Mouse (Mus musculus) forebrain, embryonic 14.5 days (tissue): Measurements from ENCODE around the gene Kifc1. TPM values are rescaled to one million over a fixed set of nuclear protein-coding genes. Genes with fewer than 3 reads are reported as not detected.
"Not testable (repeated sequence)": the region's sequence is repeated elsewhere in the genome, so short reads cannot be mapped to it uniquely, and the experiment has no call there.

Source experiments
- ATAC-seq: fragments of 200-750 bp; cut with Nextera tagmentation; 2 replicates; pipeline ENCODE4 v1.8.0; 2017; ENCODE audit warnings: mild to moderate bottlenecking, moderate library complexity
- DNase-seq: peaks from one replicate; pipeline ENCODE4 v3.0.0-alpha.2; 2015; ENCODE audit warnings: low spot score
- H3K27ac ChIP-seq: fragments of 300-500 bp; sonication (generic); 2 replicates; pipeline ENCODE4 v1.5.1; 2014; ENCODE audit warnings: low read depth, mild to moderate bottlenecking, control low read depth, low read length, moderate library complexity
- H3K27me3 ChIP-seq: fragments of 300-500 bp; sonication (generic); replicated peaks from 2 replicates; pipeline ENCODE4 v1.6.1; 2014; ENCODE audit warnings: low read length, control low read depth, mixed read lengths; ENCODE audit not compliant: control insufficient read depth, insufficient read depth
- H3K36me3 ChIP-seq: fragments of 300-500 bp; sonication (generic); 2 replicates; pipeline ENCODE4 v1.6.1; 2014; ENCODE audit warnings: low read length, control low read depth; ENCODE audit not compliant: control insufficient read depth, insufficient read depth
- H3K4me1 ChIP-seq: fragments of 300-500 bp; sonication (generic); 2 replicates; pipeline ENCODE4 v1.6.1; 2014; ENCODE audit warnings: antibody characterized with exemption, low read length, control low read depth; ENCODE audit not compliant: control insufficient read depth, insufficient read depth
- H3K4me2 ChIP-seq: fragments of 300-500 bp; sonication (generic); 2 replicates; pipeline ENCODE4 v1.6.1; 2014; ENCODE audit warnings: mild to moderate bottlenecking, control low read depth, low read length
- H3K4me3 ChIP-seq: fragments of 300-500 bp; sonication (generic); 2 replicates; pipeline ENCODE4 v1.5.1; 2014; ENCODE audit warnings: low read depth, low read length, control low read depth
- H3K9ac ChIP-seq: fragments of 300-500 bp; sonication (generic); 2 replicates; pipeline ENCODE4 v1.6.1; 2014; ENCODE audit warnings: mild to moderate bottlenecking, low read length, control low read depth, moderate library complexity
- H3K9me3 ChIP-seq: fragments of 300-500 bp; sonication (generic); replicated peaks from 2 replicates; pipeline ENCODE4 v1.6.1; 2016; ENCODE audit warnings: low read length, control low read depth, mixed read lengths; ENCODE audit not compliant: control insufficient read depth
- WGBS: fragments of 180-500 bp; shearing (Covaris S2); extraction: QIAGEN DNeasy Blood & Tissue Kit; methylation state at CpG from one replicate; pipeline ENCODE4 v1.1.7; 2014; 5-methylcytosine and 5-hydroxymethylcytosine counted together
- polyA plus RNA-seq: library from polyadenylated mRNA; unstranded; fragments of >200 nt; fragmentation: Nextera tagmentation; extraction: Ambion mirVana; gene quantifications from 2 replicates; pipeline ENCODE4 v1.2.1, GENCODE M21; 2014

The Kifc1 gene
- polyA plus RNA-seq, 1 experiment from 2014 or later, result 4.6 TPM

DNA sequence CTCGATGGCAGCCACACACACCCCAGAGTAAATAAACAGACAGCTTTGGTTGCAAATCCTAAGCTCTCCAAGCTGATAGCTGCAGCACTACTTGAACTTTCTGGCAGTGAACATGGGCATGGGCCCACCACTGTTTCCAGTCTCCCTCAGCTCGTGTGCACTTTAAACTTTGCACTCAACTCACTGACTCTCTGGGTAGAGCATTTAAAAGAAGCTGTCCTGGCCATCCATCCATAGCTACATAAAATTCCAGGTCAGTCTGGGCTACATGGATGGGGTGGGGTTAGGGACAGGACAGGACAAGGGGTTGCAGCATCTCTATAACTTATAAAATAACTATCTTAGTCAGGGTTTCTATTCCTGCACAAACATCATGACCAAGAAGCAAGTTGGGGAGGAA is 2.7 kb downstream of the Kifc1 start:
- H3K36me3 ChIP-seq, result peaks cover 14% of the 10 kb centered on the region
- H3K27ac ChIP-seq, H3K4me1 ChIP-seq, H3K4me2 ChIP-seq, H3K4me3 ChIP-seq, H3K9me3 ChIP-seq, H3K27me3 ChIP-seq, ATAC-seq, H3K9ac ChIP-seq, DNase-seq: not testable (repeated sequence)
- 82% methylated on average over 2 of the region's 2 CpGs for WGBS

DNA sequence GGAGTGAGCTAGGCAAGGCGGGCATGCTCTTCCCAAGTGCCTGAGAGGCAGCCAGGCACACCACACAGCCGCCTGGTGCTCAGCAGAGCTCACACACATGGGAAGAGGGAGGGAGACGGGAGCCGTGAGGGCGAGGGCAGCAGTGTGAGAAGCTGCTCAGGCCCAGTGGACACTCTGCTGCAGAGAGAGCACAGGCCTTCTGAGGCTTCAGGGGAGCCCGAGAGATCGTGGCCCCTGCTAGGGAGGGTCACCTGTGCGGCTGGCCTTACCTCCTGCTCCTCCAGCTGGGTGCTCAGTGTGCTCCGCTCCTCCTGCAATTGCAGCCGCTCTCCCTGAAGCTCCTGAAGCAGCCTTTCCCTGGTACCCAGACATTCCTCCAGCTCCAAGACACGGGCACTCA is 6.1 kb downstream of the Kifc1 start:
- not testable (repeated sequence) for H3K4me1 ChIP-seq, H3K27ac ChIP-seq, H3K9ac ChIP-seq, DNase-seq, ATAC-seq, H3K4me2 ChIP-seq, H3K4me3 ChIP-seq, H3K9me3 ChIP-seq, H3K27me3 ChIP-seq
- 94% methylated on average over 9 of the region's 11 CpGs for WGBS
- H3K36me3 ChIP-seq, result peaks cover 35% of the 10 kb centered on the region

DNA sequence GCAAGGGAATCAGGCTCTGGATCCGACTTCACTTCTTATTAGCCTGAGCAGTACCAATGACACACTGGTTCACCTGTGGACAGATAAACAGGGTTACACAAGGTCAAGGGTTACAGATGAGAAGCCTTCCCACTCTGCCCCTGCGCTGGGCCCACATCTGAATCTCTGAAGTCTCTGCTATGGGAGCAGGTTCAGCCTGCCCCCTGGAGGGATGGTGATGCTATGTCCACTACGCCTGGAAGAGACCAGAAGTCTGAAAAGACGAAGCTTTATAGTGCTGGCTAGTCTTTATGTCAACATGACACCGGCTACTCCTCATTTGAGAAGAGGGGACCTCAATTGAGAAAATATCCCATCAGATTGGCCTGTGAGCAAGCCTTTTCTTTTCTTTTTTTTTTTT is 14.7 kb downstream of the Kifc1 start:
- H3K9ac ChIP-seq, H3K4me1 ChIP-seq, H3K27ac ChIP-seq, H3K27me3 ChIP-seq, H3K9me3 ChIP-seq, ATAC-seq, DNase-seq, H3K4me3 ChIP-seq, H3K4me2 ChIP-seq: not testable (repeated sequence)
- WGBS, result 80% methylated on average over 5 of the region's 5 CpGs
- peaks cover 24% of the 10 kb centered on the region; the same call in 1 of the 2 replicates for H3K36me3 ChIP-seq

DNA sequence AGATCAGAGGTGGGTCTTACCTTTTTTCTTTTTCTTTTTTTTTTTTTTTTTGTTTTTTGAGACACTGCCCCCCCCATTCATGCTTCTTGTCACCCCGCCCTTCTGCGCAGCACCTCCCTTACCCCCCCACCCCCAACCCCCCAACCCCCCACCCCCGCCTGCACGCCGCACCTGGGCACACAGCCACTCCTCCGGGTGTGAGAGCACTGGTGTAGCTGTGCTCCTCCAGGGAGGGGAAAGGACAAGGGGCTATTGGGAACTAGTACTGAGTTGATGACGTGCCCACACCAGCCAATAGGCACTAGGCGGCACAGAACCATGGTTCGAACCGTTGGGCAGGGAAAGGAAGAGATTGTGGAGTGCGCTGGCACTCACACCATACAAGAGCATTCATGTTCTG is 16.1 kb downstream of the Kifc1 start:
- Histone ChIP-seq H3K27me3 (no peaks in the 10 kb centered on the region), H3K36me3 (peaks cover 18% of the 10 kb centered on the region; the same call in 1 of the 2 replicates), H3K27ac (no peak overlapping the region), H3K4me2 (no peak overlapping the region), H3K9ac (no peak overlapping the region), H3K9me3 (no peaks in the 10 kb centered on the region), H3K4me3 (no peak overlapping the region), H3K4me1 (no peaks in the 10 kb centered on the region)
- DNase-seq, result no peak
- WGBS, result 90% methylated on average over 8 of the region's 11 CpGs
- no peak for ATAC-seq

DNA sequence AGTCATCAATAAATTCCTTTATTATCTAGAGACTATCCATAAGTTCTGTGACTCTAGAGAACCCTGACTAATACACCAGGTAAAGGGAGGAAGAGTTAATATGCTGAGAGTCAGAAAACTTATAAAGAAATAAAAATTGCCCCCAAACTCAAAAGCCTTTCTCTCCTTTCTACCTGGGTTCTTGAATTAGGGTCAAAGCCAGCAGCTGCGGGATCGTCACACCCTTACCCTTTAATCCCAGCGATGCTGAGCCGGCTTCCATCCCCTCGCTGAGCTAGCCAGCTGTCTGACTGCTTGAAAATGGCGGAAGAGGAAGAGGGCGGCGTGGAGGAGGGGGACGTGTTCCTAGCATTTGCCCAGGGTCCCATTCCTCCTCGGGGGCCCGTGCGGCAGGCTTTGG is 16.9 kb downstream of the Kifc1 start, which contains the start of gene Gm7029:
Gene Gm7029, plus strand, starts transcription at position 301 of the 400 bp plus-strand sequence.
- ATAC-seq, H3K4me2 ChIP-seq: not testable (repeated sequence)
- WGBS, result 90% methylated on average over 3 of the region's 12 CpGs

DNA sequence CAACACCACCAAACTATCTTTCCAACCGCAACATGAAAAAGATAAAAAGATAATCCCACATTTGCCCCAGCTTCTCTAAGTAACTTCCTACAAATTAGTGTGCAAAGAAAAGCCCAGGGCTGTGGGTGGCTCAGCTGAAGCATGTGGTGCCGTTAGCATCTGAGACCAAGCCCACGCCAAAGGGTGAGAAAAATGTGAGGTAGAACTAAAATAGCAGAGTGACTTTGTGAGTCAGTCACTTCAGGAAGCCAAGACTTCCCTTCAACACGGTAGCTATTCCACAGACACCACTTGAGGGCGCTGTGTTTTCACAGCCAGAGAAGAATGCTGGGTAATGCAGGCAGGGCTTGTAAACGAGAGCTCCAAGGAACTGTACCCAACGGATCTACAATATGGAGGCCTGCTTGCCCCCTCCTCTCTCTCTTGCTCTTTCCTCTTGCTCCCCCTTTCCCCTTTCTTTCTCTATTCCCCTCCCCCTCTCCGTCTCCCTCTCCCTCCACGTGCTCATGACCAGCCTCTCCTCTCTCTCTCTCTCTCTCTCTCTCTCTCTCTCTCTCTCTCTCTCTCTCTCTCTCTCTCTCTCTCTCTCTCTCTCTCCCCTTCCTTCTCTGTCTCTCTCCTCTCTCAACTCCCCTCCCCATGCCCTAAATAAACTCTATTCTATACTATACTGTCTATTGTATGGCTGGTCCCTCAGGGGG is 25.0 kb downstream of the Kifc1 start:
- Histone ChIP-seq H3K4me1 (no peaks in the 10 kb centered on the region), H3K27me3 (no peaks in the 10 kb centered on the region)
- no peak for ATAC-seq

More for the DNA sequence above, 16.9 kb downstream of the Kifc1 start, which contains the start of gene Gm7029:
- peaks cover 12% of the 10 kb centered on the region; the same call in 1 of the 2 replicates for H3K36me3 ChIP-seq
- H3K9ac ChIP-seq, DNase-seq, H3K9me3 ChIP-seq, H3K27me3 ChIP-seq, H3K4me1 ChIP-seq, H3K4me3 ChIP-seq, H3K27ac ChIP-seq: not testable (repeated sequence)

DNA sequence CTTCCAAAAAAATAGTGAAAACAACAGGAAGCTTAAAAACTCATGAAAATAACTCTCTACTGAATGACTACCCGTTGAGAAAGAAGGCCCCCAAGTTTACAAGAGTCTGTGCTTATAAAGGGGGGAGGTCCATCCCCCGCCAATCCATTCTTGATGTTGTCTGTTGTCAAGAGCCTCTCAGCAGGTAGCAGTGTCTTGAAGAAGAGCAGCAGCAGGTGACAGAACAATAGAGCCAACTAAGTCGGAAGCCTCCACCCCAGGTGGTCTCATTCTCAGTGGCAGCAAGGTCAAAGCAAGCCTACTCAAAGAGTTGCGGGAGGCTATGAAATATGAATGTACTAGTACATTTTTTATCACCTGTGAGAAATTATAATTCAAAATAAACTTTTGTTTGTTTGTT is 32.6 kb downstream of the Kifc1 start:
- no peak for DNase-seq
- Histone ChIP-seq H3K4me1 (no peaks in the 10 kb centered on the region), H3K4me2 (no peak overlapping the region), H3K9me3 (no peaks in the 10 kb centered on the region), H3K36me3 (no peaks in the 10 kb centered on the region), H3K27ac (no peak overlapping the region), H3K4me3 (no peak overlapping the region), H3K9ac (no peak overlapping the region), H3K27me3 (no peaks in the 10 kb centered on the region)
- 77% methylated on average over 4 of the region's 4 CpGs for WGBS
- no peak for ATAC-seq

More for the DNA sequence above, 25.0 kb downstream of the Kifc1 start:
- DNase-seq, result no peak
- H3K36me3 ChIP-seq, result no peaks in the 10 kb centered on the region
- no peak overlapping the region for H3K9ac ChIP-seq
- no peaks in the 10 kb centered on the region for H3K9me3 ChIP-seq
- no peak overlapping the region for H3K4me3 ChIP-seq
- no peak overlapping the region for H3K27ac ChIP-seq
- WGBS, result 44% methylated on average over 9 of the region's 9 CpGs
- no peak overlapping the region for H3K4me2 ChIP-seq

DNA sequence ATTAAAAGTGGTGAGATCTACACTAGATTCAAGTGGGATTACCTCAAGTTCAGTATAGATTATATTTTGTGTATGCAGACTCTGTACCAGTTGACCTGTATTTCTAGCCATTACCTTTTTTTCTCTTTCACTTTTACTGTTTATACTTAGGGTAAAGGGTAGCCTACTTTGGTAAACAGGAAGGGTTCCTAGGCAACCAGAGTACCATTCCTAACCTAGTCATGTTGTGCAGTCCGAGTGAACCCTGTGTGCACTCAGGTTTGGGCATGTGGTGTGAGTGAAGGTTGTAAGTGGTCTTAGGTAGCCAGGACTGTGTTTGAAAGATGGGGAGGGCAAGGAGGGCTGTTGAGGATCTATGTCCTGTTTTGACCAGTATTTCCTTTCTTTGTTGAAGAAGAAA is 39.1 kb downstream of the Kifc1 start:
- no peak for ATAC-seq
- Histone ChIP-seq H3K27me3 (no peaks in the 10 kb centered on the region), H3K4me1 (no peaks in the 10 kb centered on the region), H3K36me3 (peaks cover 20% of the 10 kb centered on the region), H3K9me3 (no peaks in the 10 kb centered on the region), H3K27ac (no peak overlapping the region), H3K9ac (no peak overlapping the region), H3K4me3 (no peak overlapping the region), H3K4me2 (no peak overlapping the region)
- 87% methylated on average over 1 of the region's 1 CpGs for WGBS
- no peak for DNase-seq

DNA sequence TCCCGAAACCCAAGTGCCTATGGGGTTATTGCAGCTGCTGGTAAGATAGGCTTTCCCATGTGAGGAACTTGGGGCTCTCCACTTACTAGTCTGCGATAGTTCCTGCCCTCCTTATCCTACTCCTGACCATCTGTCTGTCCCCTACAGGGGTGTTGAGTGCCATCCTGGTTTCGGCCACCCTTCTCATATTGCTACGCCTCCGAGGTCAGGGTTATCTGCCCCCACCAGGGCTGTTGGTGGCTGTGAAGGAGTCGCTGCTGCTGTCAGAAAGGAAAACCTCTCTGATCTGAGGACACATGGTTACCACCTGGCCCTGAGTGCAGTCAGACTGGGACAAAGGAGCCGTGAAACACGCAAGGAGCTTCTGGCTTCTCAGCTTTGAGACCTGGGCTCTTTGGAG is 42.3 kb downstream of the Kifc1 start:
- Histone ChIP-seq H3K36me3 (peaks cover 20% of the 10 kb centered on the region), H3K4me3 (no peak overlapping the region), H3K27me3 (no peaks in the 10 kb centered on the region), H3K4me2 (no peak overlapping the region), H3K4me1 (peaks cover 6% of the 10 kb centered on the region), H3K9me3 (no peaks in the 10 kb centered on the region), H3K9ac (0 out of 2 replicates have a peak overlapping the region, but pooled peaks have one; percentile 32), H3K27ac (no peak overlapping the region)
- ATAC-seq (no peak), DNase-seq (no peak)
- 94% methylated on average over 8 of the region's 8 CpGs for WGBS
